Mouse (Mus musculus) 3T3-L1 (cell line): Measurements from ENCODE around the gene Krtap17-1.

Source experiments
- DNase-seq: peaks from one replicate; pipeline ENCODE4 v3.0.0-alpha.2; 2015; ENCODE audit warnings: low read depth, low spot score

Gene Krtap17-1

DNA sequence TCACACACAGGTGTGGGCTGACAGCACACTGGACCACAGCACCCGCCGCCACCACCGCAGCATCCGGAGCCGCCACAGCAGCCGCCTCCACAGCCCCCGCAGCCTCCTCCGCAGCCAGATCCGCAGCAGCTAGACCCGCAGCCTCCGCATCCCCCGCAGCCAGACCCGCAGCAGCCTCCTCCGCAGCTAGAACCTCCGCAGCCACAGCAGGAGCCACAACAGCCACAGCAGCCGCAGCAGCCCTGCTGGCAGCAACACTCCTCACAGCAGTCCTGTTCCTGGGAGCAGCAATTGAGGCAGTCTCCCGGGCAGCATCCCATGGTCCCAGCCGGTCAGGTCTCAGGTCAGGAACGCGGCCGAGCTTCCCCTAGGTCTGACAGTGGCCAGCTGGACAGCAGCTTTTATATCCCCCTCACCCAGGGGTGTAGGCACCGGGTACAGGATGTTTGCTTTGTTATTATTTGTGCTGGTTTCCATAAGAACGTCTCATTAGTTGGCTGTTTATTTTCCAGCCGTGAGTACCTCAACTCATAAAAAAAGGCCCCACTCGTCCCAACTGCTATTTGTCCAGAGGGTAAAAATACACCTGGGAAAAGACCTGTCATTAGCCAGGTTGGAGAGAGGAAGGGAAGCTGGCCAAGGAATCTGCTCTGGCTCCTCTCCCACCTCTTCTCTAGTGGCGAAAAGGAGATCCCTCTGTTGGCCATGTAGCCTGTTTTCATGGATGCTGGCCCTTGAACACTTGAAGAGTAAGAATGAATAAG lies at the start of gene Krtap17-1:
Krtap17-1 (minus strand) TSS at position 375 of the 764 bp plus-strand sequence.
- no peak for DNase-seq

DNA sequence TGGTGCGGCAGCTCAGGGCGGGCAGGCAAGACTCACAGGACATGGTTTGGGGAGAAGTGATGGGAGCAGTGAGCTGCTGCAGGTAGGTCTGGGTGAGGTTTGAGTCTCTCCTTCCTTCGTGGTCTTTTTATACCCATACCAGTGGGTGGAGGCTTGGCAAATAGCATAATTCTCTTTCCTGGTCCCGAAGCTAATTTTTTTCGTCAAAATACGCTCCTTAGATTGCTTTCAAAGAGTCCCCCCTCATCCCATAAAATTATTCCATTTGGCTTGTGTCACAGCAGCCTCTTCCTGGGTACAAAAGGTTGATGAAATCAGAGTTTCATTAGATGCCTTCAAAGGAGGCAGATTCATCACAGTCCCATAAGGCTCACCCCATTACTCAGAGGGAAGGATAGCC lies 47.7 kb upstream of the Krtap17-1 start, which contains the start of gene Krt34:
Krt34 (minus strand) TSS at position 101 of the 400 bp plus-strand sequence.
- DNase-seq = no peak

DNA sequence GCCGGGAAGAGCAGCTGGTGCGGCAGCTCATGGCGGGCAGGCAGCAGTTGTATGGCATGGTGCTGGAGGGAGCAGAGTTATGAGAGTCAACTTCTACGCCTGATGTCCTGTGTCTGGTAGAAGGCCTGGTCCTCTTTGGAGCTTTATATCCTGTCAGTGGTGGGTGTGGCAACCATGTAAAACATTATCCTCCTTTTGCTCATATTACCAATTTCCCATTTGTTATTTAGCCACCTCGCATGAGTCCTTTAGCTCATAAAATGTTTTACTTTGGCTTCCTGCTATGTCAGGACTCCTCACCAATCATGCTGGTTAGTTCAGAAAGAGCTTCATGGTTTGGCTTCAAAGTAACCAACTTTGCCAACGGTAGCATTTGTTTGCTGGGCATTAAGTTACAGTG lies 36.0 kb upstream of the Krtap17-1 start, which contains the start of gene Krt33b:
Krt33b (minus strand) TSS at position 101 of the 400 bp plus-strand sequence.
- no peak for DNase-seq

DNA sequence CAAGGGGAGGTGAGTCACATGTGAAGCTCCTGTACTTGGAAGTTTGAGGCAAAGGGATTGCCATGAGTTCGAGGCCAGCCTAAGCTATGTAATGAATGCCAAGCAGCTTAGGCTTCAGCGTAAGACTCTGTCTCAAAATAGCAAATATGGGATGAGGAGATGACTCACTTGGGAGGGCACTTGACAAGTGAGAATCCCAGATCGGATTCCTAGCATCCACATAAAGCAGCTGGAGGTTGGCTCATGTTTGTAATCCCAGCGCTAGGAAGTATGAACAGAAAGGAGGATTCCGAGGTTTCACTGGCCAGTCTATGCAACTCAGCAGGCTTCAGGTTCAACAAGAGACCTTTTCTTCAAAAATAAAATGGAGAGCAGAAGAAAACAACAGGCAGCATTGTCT lies 27.6 kb upstream of the Krtap17-1 start:
- peak; percentile 31 for DNase-seq

DNA sequence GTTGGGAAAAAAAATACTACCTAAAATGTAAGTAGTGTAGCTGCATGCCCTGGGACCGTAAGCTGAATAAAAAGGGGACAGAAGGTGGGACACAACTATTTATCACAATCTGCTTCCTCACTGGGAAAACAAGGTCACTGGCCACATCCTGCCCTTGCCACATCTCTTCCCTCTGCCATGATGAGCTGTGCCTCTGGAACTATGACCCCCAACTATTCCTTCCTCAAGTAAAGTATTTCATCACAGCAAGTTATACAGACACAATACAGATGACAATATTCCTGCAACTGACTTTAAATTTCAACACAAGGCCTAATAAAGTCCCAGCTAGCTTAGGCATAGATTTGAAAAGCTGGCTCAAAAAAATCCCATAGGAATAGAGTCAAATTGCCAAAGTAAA lies 25.7 kb upstream of the Krtap17-1 start:
- no peak for DNase-seq

DNA sequence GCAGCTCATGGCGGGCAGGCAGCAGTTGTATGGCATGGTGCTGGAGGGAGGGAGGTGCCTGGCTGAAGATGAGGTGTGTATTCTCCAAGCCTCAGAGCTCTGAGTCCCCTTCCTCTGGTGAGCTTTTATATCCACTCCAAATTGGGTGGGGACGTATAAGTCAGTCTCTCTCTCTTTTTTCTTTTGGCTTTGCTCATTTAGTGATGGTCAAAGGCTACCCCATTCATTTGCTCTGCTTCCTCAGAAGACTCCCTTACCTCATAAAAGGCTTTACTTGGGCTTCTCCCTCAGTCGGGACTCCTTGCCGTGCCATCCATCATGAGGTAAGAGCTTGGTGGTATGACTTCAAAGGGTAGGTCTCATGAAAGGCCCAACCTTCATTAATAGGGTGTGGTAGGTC lies 22.3 kb upstream of the Krtap17-1 start, which contains the start of gene Krt33a:
Krt33a (minus strand) TSS at position 101 of the 400 bp plus-strand sequence.
- DNase-seq = no peak

DNA sequence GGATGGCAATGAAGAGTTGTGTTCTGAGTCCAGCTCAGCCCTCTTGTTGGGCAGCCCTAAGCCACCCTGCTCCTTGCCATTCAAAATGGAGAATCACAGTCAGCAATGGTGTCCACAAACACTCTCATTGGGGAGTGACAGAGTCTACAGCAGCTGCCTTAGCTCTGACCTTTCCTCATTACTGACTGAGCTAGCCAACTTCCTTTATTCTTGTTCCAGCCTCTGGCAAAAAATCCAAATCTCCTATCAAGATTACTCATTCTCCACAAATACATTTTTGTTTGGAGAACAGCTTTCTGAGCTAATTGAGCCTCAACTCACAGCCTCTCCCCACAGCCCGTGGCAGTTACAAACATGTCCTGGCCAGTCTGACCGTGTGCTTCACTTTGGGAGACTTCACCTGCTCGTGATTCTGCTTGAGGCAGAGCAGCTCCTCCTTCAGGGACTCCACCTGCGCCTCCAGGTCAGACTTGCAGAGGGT lies 19.9 kb upstream of the Krtap17-1 start:
- DNase-seq = peak; percentile 33

DNA sequence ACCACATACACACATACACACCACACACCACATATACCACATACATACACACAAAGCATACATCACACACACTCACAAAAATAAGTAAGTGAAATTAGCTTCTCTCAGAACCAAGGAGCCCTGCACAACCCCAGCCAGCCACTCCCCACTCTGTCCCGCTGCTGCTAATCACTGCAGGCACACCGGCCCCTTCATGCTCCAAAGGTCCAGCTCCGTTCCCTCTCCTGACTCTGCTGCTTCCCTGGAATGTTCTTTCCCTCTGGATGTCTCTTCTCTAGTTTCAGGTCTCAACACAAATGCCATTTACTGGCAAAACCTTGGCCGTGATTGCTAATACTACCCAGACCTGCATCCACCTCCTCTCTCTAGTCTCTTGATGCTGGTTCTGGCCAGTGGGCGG lies 16.9 kb upstream of the Krtap17-1 start:
- DNase-seq = no peak

DNA sequence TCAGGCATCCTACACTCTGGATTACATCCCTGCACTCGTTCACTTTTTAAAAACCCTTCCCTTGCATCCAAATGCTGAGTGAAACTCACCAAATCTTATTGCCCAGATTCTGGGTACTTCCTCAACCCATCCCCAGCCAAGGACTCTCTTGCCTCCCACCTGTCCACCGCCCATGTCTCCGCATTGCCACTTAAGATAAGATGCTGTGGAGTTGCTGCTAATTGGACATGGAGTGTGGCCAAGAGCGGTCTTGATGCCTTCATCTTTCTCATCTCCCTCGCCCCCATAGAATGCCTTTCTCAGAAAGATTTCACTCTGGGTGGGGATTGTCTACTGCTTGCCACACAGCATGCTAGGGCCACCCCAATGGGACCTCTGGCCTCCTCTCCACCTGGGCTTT lies 14.5 kb upstream of the Krtap17-1 start:
- DNase-seq = no peak

DNA sequence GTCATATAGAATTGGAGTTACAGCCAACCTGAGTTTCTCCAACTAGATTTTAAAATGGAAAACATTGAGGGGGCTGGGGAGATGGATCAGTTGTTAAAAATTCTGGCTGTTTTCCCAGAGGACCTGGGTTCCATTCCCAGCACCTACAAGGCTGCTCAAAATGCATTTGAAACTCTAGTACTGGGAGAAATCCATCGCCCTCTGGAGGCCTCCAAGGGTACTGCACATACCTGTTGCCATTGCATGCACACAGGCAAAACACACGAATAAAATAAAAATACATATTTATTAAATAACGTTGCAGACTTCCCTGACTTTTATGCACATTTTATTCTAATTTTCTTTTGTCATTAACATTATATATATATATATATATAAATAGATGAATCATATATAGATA lies 12.8 kb upstream of the Krtap17-1 start:
- peak; percentile 36 for DNase-seq

DNA sequence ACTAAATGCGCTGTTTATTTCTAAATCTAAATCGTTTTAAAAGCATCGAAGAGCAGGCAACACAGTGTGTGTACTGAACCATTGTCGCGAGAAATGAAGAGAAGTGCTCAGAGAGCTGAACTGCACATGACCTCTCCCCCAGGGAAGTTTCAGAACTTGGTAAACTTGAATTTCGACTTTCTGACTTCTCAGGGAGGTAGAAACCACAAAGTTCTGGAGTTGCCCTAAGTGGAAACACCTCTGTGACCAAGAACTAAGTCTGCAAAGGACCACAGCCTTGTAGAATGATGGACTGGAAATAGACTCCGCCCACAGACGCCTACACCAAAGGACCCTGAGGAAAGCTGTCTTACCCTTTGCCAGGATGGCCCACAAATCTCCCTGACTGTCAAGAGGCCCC lies 12.1 kb upstream of the Krtap17-1 start:
- no peak for DNase-seq

DNA sequence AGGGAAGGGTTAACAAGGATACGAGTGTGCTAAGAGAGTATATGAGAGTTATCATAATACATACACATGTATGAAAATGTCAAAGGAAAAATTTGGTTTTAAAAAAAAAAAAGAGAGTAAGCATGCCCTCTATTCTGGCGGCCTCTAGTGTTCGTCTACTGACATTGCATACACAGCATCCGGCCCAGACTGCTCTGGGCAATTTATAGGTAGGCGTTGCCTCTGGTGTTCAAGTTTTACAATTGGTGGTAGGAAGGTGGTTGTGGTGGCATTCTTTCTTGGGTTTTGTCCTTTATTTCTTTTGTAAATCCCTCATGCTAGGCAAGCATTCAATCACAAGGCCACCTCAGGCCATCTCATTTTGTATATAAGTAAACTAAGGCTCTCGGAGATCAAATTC lies 11.1 kb upstream of the Krtap17-1 start:
- peak; percentile 84 for DNase-seq

DNA sequence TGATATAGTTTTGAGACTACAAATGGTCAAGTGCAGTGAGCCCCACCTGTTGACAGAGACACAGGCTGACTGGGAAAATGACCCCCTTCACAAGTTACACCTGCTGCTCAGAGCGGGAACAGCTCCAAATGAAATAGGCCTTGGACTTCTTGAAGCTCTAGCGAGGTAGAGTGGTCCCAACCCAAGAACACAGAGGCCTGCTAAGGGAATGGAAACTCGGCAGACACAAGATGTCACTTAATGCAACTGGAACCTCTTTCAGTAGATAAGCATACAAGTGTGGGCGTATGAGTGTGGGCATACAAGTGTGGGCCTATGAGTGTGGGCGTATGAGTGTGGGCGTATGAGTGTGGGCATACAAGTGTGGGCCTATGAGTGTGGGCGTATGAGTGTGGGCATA lies 5.3 kb upstream of the Krtap17-1 start:
- DNase-seq = no peak

DNA sequence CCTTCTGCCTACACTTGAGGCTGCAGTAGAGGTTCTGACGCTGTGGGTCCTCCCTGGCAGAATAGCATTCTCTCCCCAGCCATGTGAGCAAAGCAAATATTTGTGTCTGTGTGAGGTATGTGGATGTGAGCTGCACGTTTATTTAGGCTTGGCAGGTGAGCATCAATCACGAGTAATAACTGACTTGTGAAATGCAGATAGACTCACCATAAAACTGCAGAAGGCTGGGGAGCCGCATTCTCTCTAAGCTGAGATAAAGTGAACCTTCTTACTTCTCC lies 529 bp upstream of the Krtap17-1 start:
- no peak for DNase-seq

DNA sequence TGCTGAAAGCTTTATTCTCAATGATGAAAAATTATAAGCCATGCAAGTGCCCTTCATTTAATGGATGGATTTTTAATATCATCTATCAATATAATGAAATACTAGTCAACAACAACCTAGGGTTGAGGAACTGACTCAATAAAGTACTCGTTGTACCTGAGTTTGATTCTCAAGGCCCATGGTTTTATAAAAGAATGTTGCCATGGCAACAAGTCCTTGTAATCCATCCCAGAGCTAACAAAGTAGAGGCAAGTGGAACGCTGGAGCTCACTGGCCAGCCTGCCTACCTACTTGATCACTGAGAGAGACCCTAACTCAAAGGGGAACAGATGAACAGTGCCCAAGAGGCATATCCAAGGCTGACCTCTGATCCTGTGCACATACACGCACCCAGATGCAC lies 3.2 kb downstream of the Krtap17-1 start:
- no peak for DNase-seq

DNA sequence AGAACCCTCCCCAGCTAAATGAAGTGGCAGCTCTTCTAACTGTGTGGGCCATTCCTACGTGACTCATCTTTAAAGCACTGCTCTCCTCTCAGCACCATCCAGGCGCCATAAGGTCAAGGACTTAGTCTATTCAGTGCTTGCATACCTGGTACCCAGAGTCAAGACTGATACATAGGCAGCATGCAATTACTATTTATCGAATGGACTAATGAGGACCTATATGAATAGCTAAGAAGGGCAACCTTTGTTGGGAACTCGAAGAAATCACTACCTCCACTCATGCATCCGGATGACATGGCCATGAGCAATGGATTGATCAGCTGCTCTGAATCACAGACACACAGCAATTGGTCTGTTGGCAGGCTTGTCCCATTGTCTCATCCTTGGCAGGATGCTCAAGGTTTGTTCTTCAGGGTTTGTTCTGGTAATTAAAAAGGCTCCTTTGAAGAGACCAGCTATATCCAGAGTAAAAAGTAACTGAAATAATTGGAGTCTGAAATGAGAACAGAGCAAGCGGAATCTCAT lies 3.9 kb downstream of the Krtap17-1 start:
- DNase-seq = peak; percentile 16

DNA sequence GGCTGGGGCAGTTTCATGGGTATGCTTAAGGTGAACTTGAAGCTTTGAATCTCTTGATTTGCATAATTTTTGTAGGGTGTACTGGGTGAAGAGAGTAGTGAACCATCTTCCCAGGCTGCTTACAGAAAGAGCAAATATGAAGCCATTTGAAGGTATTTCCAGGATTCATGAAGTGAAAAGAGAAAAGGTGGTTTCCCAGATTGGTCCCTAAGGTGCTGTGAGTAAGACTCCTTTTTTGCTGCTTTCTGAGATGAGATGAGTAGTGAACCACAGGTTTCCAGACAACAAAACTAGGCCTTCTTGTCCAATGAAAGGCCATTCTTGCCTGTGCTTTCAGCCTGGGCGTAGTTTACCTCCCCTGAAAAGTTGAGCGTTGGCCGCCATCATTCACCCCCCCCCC lies 5.3 kb downstream of the Krtap17-1 start:
- no peak for DNase-seq

DNA sequence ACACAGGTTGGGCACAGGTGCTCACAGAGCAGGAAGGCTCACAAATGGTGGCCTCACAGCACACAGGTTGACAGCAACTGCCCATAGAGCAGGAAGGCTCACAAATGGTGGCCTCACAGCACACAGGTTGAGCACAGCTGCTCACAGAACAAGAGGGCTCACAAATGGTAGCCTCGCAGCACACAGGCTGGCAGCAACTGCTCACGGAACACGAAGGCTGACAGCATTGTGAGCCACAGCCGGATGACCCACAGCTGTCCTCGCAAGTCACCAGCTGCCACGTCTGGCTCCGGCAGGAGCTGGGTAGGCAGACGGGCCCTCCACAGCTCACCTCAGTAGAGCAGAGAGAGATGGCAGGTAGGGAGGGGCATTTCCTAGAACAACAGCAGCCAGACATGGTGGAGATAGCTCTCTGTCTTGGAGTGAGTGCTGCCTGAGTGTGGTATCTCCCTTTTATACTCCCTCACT lies 7.6 kb downstream of the Krtap17-1 start, which contains the start of gene Krtap16-1:
Krtap16-1 (minus strand) TSS at position 418 of the 468 bp plus-strand sequence.
- no peak for DNase-seq

DNA sequence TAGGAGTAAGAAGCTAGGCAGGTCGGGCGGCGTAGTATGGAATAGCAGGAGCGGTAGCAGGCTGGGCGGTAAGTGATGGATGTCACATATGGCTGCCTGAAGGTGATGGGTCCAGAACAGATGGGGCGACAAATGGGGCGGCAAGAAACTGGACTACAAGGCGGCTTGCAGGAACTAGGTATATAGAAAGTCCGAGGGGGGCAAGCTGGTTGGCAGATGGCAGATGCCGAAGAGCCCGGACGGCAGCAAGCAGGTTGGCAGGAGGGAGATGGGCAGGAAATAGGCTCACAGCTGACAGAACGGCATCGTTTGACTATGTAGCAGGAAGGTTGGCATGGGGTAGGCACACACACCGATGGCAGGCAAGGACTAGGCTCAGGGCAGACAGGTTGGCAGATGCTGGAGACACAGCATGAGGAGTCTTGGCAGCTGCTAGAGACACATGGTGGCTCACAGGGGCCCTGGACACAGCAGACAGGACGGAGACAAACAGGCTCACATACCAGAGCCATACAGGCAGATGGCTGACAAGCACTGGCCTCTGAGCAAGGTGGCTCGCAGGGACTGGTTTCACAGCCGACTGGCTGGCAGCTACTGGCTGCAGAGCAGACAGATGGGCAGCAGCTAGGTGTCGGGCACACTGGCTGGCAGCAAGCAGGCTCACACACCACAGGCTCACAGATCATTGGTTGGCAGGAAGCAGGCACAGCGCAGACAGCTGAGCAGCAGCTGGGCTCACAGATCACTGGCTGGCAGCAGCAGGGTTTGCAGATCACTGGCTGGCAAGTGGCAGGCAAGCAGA lies 8.3 kb downstream of the Krtap17-1 start:
- DNase-seq = no peak

DNA sequence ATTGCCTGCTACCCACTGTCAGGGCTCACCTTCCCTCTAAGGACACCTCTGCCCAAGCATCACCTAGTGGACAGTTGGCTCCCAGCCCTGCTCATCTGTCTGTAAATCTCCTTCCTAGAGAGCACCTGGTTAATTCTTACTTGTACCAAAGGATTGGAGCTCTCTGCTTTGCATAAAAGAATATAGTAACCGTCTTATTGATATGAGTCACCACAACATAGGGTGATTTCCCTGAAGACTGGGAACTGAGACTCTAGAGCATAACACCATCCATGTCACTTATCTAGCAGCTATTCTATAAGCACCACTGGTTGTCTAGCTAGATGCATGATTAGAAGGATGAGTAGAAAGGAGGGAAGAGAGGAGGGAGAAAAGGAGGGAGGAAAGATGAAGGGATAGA lies 10.4 kb downstream of the Krtap17-1 start:
- no peak for DNase-seq

DNA sequence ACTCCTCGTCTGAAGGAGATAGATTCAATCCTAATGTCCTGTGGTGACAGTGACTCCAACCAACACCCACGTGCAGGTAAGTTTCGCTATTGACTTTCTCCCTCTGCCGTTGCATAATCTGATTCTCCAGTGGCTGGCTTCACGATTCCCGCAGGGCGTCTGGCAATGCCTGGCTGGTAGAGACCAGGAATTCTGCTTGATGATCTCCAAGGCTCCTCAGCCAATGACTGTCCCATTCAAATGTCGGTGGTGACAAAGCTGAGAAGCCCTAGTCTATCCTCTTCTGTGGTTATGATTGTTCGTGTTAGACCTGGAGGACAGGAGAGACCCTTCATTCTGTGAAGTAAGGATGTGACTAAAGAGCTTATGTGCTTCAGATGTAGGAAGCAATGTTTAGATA lies 11.1 kb downstream of the Krtap17-1 start:
- DNase-seq = no peak

DNA sequence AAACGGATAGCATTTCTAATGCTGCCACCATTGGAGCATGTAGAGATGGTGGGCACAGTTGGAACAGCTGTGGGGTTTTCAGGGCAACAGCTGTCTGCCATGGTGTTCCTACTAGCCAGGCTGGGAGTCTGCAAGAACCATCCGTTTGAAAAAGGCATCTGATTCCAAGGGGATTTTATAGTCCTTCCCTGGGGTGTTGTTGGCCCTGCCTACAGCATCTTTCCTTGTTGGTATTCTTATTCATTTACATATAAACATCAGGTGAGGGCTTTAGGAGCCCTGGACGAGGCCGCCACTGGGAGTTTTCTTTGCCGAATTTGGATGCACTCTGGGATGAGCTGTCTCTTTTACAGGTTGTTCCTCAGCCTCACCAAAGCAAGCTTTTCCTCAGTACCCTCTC lies 14.8 kb downstream of the Krtap17-1 start, which contains the start of gene Krtap29-1:
Krtap29-1 (minus strand) TSS at position 101 of the 400 bp plus-strand sequence.
- no peak for DNase-seq
